Mouse (Mus musculus) midbrain, embryonic 10.5 days (tissue): ENCODE data around the gene Noto. TPM values are rescaled to one million over a fixed set of nuclear protein-coding genes. Genes with fewer than 3 reads are reported as not detected.
"Not testable (repeated sequence)": the region's sequence is repeated elsewhere in the genome, so short reads cannot be mapped to it uniquely, and the experiment has no call there.

ENCODE experiments used
- DNase-seq: peaks from one replicate; pipeline ENCODE4 v3.0.0-alpha.2; 2017; ENCODE audit warnings: low spot score
- H3K27ac ChIP-seq: fragments of 300-500 bp; sonication (generic); replicated peaks from 2 replicates; pipeline ENCODE4 v1.5.1; 2016; ENCODE audit warnings: mild to moderate bottlenecking
- H3K27me3 ChIP-seq: fragments of 300-500 bp; sonication (generic); 2 replicates; pipeline ENCODE4 v1.6.1; 2016; ENCODE audit warnings: low read depth, mild to moderate bottlenecking; ENCODE audit not compliant: poor library complexity, severe bottlenecking
- H3K36me3 ChIP-seq: fragments of 300-500 bp; sonication (generic); 2 replicates; pipeline ENCODE4 v1.6.1; 2016; ENCODE audit warnings: mild to moderate bottlenecking, moderate library complexity
- H3K4me1 ChIP-seq: fragments of 300-500 bp; sonication (generic); 2 replicates; pipeline ENCODE4 v1.6.1; 2016
- H3K4me3 ChIP-seq: fragments of 300-500 bp; sonication (generic); 2 replicates; pipeline ENCODE4 v1.5.1; 2016; ENCODE audit warnings: mild to moderate bottlenecking, moderate library complexity
- H3K9me3 ChIP-seq: fragments of 300-500 bp; sonication (generic); replicated peaks from 2 replicates; pipeline ENCODE4 v1.6.1; 2016; ENCODE audit warnings: mild to moderate bottlenecking
- WGBS: fragments of 180-500 bp; shearing (Covaris S2); methylation state at CpG from one replicate; pipeline ENCODE4 v1.1.7; 2016; 5-methylcytosine and 5-hydroxymethylcytosine counted together
- polyA plus RNA-seq: library from polyadenylated mRNA; unstranded; fragments of >200 nt; fragmentation: Nextera tagmentation; extraction: Ambion mirVana; gene quantifications from 2 replicates; pipeline ENCODE4 v1.2.1, GENCODE M21; 2016

Noto gene
- polyA plus RNA-seq, 1 experiment from 2014 or later = not detected

DNA sequence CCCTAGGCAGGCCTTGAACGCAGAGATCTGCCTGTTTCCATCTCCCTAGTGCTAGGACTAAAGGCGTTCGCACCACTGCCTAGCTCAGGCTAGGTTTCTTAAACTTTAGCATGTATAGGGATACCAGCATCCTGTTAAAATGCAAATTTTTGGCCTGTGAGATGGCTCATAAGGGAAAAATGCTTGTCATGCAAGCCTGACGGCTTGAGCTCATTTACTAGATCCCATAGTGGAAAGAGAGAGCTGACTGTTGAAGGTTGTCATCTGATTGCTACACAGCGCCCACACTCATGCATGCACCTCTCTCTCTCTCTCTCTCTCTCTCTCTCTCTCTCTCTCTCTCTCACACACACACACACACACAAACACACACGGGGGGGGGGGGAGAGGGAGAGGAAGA is 12.9 kb downstream of the Noto start:
- H3K9me3 ChIP-seq = no peaks in the 10 kb centered on the region
- peaks cover 40% of the 10 kb centered on the region for H3K36me3 ChIP-seq
- no peak overlapping the region for H3K27ac ChIP-seq
- 90% methylated on average over 5 of the region's 6 CpGs for WGBS
- no peaks in the 10 kb centered on the region for H3K27me3 ChIP-seq
- no peak overlapping the region for H3K4me3 ChIP-seq
- DNase-seq = no peak
- H3K4me1 ChIP-seq = peaks cover 16% of the 10 kb centered on the region

DNA sequence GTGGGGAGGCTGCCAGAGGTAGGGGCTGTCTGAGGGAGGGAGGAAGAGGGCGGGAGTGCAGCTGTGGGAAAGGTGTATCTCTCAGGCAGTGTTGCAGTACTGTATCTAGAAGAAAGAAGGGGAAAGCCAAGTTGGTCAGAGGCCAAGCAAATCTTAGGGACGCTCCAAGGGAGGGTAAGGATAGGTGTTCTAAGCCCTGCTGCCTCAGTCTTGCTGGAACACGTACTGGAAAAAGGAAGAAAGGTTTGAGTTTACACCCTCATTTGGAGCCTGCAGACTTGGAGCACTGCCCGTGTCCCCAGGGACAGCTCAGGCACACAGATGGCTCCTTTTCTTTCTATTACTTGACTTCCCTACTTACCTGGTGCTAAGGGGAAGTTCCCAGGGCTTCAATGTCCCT is 17.5 kb downstream of the Noto start:
- H3K27ac ChIP-seq = no peak overlapping the region
- H3K4me3 ChIP-seq = no peak overlapping the region
- 86% methylated on average over 4 of the region's 4 CpGs for WGBS
- H3K27me3 ChIP-seq = no peaks in the 10 kb centered on the region
- H3K4me1 ChIP-seq = no peaks in the 10 kb centered on the region
- no peaks in the 10 kb centered on the region for H3K9me3 ChIP-seq
- DNase-seq = no peak
- peaks cover 84% of the 10 kb centered on the region for H3K36me3 ChIP-seq

- no peaks in the 10 kb centered on the region for H3K27me3 ChIP-seq
- no peaks in the 10 kb centered on the region for H3K9me3 ChIP-seq
- H3K36me3 ChIP-seq = peaks cover 90% of the 10 kb centered on the region
- H3K27ac ChIP-seq = no peak overlapping the region
- no peak overlapping the region for H3K4me3 ChIP-seq
- 96% methylated on average over 3 of the region's 3 CpGs for WGBS
- no peaks in the 10 kb centered on the region for H3K4me1 ChIP-seq
- DNase-seq = no peak
Measured at GRCm38 (mm10) chr6:85443488-85444233, 20.0 kb downstream of the Noto start.

GRCm38 (mm10) chr6:85444266-85444965 is 20.7 kb downstream of the Noto start:
- Histone ChIP-seq H3K27ac (no peak overlapping the region), H3K36me3 (peaks cover 83% of the 10 kb centered on the region), H3K4me1 (no peaks in the 10 kb centered on the region), H3K9me3 (no peaks in the 10 kb centered on the region), H3K27me3 (no peaks in the 10 kb centered on the region), H3K4me3 (no peak overlapping the region)
- WGBS = 93% methylated on average over 8 of the region's 8 CpGs
- no peak for DNase-seq

DNA sequence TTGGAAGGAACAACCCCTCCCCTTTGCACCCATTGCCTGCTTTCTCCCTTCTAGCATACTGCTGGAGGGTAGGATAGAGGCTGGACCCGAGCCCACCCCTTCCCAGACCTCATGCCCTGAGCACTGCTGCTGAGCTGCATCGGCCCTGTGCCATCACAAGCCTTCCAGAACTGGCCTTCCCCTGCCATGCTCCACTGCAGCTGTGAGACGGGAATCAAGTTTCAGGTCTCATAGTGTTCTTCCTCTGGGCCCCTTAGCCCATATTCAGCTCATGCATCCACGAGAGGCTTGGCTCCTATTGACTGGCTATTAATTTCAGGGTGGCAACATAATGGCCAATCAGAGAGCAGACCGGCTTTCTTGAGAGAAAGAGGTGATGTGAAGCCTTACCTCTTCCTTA is 21.6 kb downstream of the Noto start:
- Histone ChIP-seq H3K27me3 (no peaks in the 10 kb centered on the region), H3K4me3 (no peak overlapping the region), H3K36me3 (peaks cover 74% of the 10 kb centered on the region), H3K9me3 (no peaks in the 10 kb centered on the region), H3K27ac (no peak overlapping the region), H3K4me1 (peaks cover 2% of the 10 kb centered on the region)
- no peak for DNase-seq
- WGBS = 77% methylated on average over 5 of the region's 5 CpGs

- DNase-seq = no peak
- WGBS = 89% methylated on average over 6 of the region's 6 CpGs
- peaks cover 53% of the 10 kb centered on the region for H3K36me3 ChIP-seq
- H3K27me3 ChIP-seq = no peaks in the 10 kb centered on the region
- peaks cover 10% of the 10 kb centered on the region for H3K4me1 ChIP-seq
- no peak overlapping the region for H3K27ac ChIP-seq
- no peaks in the 10 kb centered on the region for H3K9me3 ChIP-seq
- no peak overlapping the region for H3K4me3 ChIP-seq
Measured at GRCm38 (mm10) chr6:85447351-85447750, 23.7 kb downstream of the Noto start.

DNA sequence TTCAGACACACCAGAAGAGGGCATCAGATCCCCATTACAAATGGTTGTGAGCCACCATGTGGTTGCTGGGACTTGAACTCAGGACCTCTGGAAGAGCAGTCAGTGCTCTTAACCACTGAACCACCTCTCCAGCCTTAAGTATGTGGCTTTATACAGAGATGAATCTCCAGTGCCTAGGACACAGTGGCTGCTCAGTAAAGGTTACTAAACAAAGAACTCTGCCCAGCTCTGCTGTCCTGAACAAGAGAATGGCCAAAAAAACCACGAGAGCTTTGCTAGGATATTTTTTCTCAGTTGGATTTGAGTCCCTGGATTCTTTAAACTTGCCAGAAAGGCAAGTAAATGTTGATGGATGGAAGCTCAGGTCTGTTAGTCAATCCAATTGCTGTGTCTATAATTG is 26.5 kb downstream of the Noto start:
- Histone ChIP-seq H3K4me1 (peaks cover 35% of the 10 kb centered on the region), H3K4me3 (peak overlapping the region; percentile 86), H3K36me3 (peaks cover 37% of the 10 kb centered on the region)
- 65% methylated on average over 1 of the region's 1 CpGs for WGBS
- not testable (repeated sequence) for H3K27ac ChIP-seq, H3K27me3 ChIP-seq, H3K9me3 ChIP-seq, DNase-seq

DNA sequence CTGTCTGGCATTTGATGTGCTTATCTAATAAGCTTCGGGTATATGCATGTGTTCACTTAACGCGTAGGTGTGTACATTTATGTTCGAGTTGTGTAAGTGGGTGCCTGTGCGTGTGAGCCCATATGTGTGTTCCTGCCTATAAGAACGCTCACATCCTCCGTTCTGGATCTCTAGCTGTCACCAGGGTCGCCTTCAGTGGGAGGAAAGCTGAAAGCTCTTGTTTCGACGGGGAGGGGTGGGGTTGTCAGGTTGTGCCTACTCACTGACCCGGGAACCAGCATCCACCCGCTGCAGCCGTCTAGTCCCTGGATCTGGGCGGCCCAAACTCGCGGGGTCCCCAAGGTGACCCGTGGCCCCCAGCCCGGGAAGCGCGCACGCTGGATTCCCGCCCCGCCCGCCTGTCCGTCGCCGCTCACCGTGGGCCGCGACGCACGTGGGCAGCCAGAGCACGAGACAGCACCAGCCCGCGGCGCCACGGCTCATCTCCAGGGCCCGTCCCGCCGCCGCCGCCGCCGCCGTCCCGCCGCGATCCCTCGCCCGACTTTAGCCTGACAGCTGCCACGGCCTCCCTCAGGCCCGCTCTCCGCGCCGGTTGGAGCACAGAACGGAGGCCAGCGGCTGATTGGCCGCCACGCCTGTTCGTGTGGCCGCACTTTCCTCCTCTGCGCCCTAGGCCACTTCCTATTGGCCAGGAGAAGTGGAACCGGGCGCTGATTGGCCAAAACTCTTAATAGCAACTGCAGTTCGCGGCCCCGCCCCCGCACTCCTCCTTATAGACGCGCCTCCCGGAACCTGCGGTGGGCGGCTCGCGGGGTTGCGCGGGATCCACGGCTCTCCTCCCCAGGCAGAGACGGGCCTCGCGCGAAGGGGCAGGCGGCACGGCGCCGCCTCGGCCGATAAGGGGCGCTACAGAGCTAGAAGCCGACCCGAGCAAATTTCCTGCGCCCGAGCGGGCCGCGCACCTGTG is 27.3 kb downstream of the Noto start, which contains the start of gene Cct7:
TSS of gene Cct7 (plus strand) at position 818 of the 967 bp plus-strand sequence.
- peak within 1 kb of the TSS; percentile 97 for H3K27ac ChIP-seq
- DNase-seq = peak; percentile 99
- peaks cover 41% of the 10 kb centered on the region for H3K4me1 ChIP-seq
- peaks cover 35% of the 10 kb centered on the region for H3K36me3 ChIP-seq
- 3% methylated on average over 96 of the region's 96 CpGs for WGBS
- H3K9me3 ChIP-seq = no peaks in the 10 kb centered on the region
- peak within 1 kb of the TSS; percentile 86 for H3K4me3 ChIP-seq
- no peaks in the 10 kb centered on the region for H3K27me3 ChIP-seq

- DNase-seq = peak; percentile 99
- Histone ChIP-seq H3K27me3 (no peaks in the 10 kb centered on the region), H3K36me3 (peaks cover 35% of the 10 kb centered on the region), H3K27ac (peak within 1 kb of the TSS; percentile 97), H3K9me3 (no peaks in the 10 kb centered on the region), H3K4me1 (peaks cover 50% of the 10 kb centered on the region), H3K4me3 (peak within 1 kb of the TSS; percentile 86)
- WGBS = under 1% methylated on average over 54 of the region's 54 CpGs
Measured at GRCm38 (mm10) chr6:85451664-85452410, 28.2 kb downstream of the Noto start, which contains the start of gene Pradc1. Gene Pradc1 (minus strand): TSS chr6:85451970.

DNA sequence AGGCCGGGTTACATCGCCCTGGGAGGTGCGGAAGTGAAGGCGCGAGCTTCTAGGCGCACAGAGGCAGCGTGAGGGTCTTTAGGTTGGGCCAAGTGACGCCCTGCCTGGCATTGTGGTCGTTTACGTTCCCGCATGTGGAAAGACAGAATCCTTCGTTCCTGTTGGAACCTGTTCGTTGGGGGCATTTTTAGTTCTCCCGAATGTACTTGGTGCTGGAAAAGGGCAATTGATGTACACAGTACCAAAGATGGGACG is 28.7 kb downstream of the Noto start:
- peaks cover 35% of the 10 kb centered on the region for H3K36me3 ChIP-seq
- under 1% methylated on average over 15 of the region's 15 CpGs for WGBS
- H3K27me3 ChIP-seq = no peaks in the 10 kb centered on the region
- no peak for DNase-seq
- no peaks in the 10 kb centered on the region for H3K9me3 ChIP-seq
- H3K4me3 ChIP-seq = peak overlapping the region; percentile 86
- H3K27ac ChIP-seq = peak overlapping the region; percentile 97
- H3K4me1 ChIP-seq = peaks cover 51% of the 10 kb centered on the region

- peaks cover 35% of the 10 kb centered on the region for H3K36me3 ChIP-seq
- H3K27me3 ChIP-seq = no peaks in the 10 kb centered on the region
- no peaks in the 10 kb centered on the region for H3K9me3 ChIP-seq
- peak overlapping the region; percentile 97 for H3K27ac ChIP-seq
- peaks cover 51% of the 10 kb centered on the region for H3K4me1 ChIP-seq
- peak overlapping the region; percentile 86 for H3K4me3 ChIP-seq
- DNase-seq = no peak
- WGBS = 23% methylated on average over 7 of the region's 7 CpGs
Measured at GRCm38 (mm10) chr6:85452816-85453215, 29.1 kb downstream of the Noto start.

DNA sequence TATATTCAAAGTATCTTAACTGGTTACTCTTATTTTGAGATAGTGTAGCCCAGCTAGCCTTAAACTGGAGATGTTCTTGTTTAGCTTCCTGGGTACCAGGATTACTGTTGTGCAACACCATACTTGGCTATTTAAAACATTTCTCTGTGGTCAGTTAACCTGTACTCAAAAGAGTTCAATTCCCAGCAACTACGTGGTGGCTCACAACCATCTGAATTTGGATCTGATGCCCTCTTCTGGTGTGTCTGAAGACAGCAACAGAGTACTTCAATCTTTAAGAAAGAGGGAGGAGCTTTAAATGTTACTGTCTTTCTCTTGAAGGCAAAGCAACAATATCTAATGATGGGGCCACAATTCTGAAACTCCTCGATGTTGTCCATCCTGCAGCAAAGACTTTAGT is 35.9 kb downstream of the Noto start:
- WGBS = 87% methylated on average over 2 of the region's 2 CpGs
- DNase-seq = no peak
- Histone ChIP-seq H3K27me3 (no peaks in the 10 kb centered on the region), H3K36me3 (peaks cover 98% of the 10 kb centered on the region), H3K4me1 (peaks cover 21% of the 10 kb centered on the region), H3K9me3 (no peaks in the 10 kb centered on the region), H3K4me3 (no peak overlapping the region), H3K27ac (no peak overlapping the region)
